Mouse (Mus musculus) frontal cortex, postnatal 14 days (tissue): ENCODE measurements around the gene Psmb6.
"Not testable (repeated sequence)": the region's sequence is repeated elsewhere in the genome, so short reads cannot be mapped to it uniquely, and the experiment has no call there.

ENCODE experiments used
- DNase-seq, 2 experiments: peaks; one replicate each; pipeline ENCODE4 v3.0.0; 2022; ENCODE audit warnings: low spot score in 2 of 2

The Psmb6 gene

DNA sequence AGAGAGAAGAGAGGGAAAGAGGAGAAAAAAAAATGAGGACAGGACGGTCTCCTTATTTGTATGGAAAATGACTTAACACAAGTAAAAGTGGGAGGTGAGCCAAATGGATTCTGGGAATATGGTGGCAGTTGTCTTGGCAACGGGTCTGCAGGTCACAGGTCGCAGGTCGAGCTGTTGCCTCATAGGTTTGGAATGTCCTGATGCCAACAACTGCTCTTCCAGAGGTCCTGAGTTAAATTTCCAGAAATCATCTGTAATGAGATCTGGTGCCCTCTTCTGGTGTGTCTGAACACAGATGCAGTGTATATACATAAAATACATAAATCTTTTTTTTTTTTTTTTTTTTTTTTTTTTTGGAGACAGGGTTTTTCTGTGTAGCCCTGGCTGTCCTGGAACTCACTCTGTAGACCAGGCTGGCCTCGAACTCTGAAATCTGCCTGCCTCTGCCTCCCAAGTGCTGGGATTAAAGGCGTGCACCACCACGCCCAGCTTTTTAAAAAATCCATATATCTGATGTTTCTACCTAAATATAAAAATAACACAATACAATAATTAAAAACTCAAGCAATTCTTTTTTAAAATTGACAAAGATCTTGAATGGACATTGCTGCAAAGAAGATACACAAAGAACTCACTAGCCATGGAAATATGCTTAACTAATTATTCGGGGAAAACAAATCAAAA lies 1.7 kb upstream of the Psmb6 start:
- DNase-seq: not testable (repeated sequence)

DNA sequence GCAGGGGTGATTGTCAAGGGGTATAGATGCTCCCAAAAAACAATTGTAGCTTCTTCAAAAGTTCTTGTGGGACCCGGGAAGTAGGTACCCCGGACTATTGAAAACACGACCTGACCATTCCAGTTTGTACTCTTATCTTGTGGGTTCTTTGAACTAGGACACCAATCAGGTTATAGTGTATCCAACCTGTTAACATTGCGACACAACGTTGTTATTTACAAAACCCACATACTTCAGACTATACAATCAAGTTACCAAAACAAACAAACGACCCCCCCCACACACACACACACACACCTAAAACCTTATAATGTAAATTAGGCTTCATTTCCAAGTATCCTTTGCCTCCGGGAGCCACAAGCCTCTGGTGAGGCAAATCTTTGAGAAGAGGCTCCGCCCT lies 385 bp upstream of the Psmb6 start:
- DNase-seq: no peak

DNA sequence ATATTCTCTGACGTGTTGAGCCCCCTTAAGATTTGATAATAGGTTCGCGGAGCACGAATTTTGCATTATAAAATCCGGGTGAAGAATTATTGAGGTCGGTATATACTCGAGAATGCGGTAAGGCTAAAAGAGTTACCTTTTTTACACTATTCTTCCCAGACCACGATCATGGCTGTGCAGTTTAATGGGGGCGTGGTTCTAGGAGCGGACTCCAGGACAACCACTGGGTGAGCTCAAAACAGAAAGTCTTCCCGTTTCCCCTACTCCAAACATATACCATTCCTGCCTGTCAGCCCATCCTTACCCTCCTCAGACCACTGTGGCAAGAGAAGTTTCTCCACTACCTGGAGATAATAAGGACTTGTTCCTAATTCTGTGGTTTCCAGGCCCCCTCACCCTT lies 559 bp downstream of the Psmb6 start:
- DNase-seq: no peak

DNA sequence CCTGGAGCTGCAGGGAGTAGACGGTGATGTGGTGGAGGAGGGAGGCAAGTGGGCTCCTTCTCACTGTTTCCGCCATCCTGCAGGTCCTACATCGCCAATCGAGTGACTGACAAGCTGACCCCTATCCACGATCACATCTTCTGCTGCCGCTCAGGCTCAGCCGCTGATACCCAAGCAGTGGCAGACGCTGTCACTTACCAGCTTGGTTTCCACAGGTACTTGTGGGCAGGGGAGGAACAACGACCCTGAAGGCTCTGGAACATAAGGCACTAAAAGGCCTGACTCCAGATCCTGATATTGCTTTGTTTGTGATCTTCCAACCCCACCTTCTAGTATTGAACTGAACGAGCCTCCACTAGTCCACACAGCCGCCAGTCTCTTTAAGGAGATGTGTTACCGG lies 1.0 kb downstream of the Psmb6 start:
- no peak for DNase-seq

DNA sequence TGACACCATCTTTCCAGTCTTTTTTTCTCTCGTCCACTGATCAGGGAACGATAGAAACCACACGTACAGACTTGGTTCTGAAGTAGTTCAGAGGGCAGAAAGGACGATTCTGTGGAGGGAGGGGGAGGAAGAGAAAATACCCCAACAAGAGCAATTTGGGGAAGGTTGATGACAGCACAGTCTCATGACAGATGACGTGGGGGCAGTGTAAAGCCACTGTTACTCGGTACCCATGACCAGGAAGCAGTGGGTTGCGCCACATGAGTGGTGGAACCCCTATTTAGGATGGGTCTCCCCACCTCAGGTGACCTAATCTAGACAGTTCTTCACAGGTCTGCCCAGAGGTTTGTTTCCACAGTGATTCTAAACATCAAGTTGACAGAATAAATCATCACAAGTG lies 3.4 kb downstream of the Psmb6 start:
- no peak for DNase-seq

DNA sequence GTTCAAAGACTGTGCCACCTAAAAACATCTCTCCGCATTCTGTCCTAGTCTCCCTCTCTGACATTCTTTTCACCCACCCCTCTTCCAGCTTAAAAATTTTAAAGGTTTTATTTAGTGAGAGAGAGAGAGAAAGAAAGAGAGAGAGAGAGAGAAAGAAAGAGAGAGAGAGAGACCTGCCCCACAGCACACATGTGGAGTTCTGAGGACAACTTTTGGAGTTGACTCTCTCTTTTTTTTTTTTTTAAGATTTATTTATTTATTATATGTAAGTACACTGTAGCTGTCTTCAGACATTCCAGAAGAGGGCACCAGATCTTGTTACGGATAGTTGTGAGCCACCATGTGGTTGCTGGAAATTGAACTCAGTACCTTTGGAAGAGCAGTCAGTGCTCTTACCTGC lies 5.9 kb downstream of the Psmb6 start:
- DNase-seq: not testable (repeated sequence)

DNA sequence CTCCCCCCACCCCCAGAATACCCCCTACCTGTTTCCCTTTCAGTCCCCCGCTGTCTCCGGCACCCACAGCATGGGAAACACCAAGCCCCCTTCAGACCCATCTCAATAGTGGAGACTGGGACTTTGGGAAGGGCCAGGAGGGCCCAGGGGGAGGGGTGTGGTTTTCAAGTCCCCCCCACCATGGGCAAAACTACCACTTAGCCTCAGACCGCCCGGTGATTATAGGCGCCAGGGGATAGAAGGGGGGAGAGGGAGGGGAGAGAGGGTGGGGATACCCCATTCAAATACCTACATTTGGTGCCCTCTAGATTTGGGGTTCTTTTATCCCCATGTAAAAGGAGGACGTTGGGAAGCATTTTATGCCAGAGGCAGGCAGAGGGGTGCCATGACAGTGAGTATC lies 7.7 kb downstream of the Psmb6 start, which contains the start of gene Gm40193:
TSS of gene Gm40193 (minus strand) at position 101 of the 400 bp plus-strand sequence.
- no peak for DNase-seq

DNA sequence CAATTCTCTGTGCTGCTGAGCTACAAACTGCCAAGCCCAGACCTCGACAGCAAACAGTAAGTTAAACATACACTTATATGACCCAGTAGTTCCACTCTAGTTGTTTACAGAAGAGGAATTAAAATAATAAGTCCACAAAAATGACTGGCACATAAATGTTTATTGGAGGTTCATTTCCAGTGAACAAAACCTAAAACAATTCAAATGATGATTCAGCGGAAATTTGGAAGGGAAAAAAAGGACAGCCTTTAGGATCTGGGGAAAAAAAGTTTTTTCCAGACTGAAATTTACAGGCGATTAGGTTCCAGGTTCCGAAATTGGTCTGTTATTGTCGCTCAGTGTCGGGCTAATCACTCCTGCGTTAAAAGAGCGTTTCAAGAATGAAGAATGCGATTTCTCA lies 14.3 kb downstream of the Psmb6 start:
- no peak for DNase-seq

DNA sequence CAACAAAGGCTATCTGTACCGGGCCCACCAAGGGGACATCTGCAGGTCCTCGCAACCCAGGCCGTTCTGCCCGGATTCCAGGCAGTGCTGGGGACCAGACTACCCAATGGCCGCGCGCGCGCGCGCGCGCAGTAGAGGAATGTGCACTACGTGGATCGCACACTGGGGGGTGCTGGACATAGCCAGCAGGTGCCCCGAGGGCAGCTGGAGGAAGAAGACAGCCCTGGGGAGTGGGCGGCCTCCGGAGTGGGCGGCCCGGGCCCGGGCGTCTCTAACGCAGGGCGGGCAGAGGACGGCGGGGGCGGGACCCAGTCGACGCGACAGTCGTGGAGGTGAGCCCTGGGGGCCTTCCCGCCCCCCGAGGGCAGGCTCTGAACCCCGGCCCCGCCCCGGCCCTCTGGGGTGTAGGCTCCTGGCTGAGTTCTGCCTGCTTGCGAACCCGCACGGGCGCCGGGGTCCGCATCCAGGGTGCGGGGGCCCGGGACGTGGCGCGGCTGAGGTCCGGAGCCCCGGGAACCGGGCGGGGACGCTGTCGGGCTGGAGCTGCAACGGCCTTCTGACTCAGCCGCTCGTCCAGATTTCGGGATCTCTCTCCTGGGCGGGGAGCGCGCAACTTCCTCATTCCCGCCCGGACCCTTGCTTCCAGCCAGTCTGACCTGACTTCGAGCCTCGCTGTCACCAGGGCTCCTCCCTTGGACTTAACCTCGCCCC lies 14.9 kb downstream of the Psmb6 start, which contains the start of gene Pld2:
TSS of gene Pld2 (plus strand) at position 188 of the 711 bp plus-strand sequence.
- DNase-seq: peak; percentile 55 to 60

DNA sequence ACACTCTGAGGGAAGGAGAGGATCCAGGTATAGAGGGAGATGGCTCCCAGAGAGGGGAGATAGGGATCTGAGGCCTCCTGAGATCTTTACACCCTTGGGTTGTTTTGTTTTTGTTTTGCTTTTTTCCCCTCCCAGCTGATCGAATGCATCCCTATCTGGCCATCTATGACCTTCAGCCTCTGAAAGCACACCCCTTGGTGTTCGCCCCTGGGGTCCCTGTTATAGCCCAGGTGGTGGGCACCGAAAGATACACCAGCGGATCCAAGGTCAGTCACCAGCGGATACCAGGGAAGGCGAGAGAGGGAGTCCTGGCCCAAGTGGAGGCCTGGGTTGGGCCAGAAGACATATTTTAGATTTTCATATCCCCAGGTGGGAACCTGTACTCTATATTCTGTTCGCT lies 15.8 kb downstream of the Psmb6 start:
- no peak for DNase-seq

DNA sequence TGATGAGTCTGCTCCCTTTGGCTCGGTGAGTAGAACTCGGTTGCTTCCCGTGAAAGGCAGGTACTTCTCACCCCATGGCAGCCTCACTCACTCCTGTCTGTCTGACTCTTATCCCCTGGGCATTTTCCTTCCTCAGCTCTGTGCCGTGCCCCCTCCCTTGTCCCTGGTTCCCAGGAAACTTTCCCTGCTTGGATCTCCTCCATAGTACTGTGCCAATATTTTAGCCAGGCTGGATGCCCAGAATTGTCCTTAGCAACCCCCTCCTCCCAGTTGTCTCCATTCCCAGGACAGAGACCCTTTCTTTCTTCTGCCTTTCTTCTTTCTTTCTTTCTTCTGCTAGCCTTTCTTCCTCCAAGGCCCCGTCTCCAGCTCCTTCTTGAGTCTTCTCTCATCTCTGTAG lies 16.2 kb downstream of the Psmb6 start:
- DNase-seq: no peak

DNA sequence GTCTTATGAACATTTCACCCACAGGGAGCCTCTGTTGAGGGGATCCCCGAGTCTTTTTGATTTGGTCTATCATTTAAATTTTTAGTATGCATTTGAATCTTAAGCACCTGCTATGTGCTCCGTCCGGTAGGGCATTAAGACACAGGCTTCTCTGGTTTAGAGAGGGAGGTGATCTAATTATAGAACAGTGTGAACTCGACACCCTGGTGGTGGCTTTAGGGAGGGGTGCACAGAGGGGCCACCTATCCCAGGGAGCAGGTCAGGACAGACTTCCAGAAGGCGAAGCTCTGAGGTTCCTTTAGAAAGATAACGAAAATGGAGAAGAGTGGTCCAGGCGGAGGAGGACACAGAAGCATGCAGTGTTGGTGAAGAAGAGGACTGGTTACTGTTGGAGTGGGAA lies 19.3 kb downstream of the Psmb6 start:
- no peak for DNase-seq

DNA sequence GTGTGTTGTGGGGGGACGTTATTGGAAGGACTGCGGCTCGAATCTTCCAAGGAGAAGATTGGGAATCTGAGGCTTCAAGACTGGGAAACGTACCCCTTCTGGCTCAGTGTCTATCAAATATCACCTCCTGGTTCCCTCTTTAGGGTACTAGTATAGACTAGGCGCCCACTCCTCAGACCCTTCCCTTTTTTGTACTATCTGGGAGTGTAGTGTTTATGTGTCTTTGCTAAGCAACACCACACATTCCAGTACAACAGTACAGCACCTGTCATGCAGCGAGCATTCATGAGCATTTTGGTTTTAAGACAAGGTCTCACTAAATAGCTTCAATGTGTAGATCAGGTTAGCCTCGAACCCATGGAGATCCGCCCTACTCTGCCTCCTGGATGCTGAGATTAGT lies 26.4 kb downstream of the Psmb6 start:
- no peak for DNase-seq

DNA sequence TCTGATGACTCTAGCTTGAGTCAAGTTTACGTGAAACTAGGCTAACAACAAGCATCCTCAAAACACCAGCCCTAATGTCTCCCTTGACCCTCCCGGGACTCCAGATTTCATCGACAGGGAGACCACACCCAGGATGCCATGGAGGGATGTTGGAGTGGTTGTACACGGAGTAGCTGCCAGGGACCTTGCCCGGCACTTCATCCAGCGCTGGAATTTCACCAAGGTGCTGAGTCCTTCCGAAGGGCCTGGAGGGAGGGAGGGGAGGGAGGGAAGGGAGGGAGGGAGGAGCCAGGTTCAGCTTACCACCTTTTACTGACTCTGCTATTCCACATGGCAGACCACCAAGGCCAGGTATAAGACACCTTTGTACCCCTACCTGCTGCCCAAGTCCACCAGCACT lies 28.8 kb downstream of the Psmb6 start:
- no peak for DNase-seq

DNA sequence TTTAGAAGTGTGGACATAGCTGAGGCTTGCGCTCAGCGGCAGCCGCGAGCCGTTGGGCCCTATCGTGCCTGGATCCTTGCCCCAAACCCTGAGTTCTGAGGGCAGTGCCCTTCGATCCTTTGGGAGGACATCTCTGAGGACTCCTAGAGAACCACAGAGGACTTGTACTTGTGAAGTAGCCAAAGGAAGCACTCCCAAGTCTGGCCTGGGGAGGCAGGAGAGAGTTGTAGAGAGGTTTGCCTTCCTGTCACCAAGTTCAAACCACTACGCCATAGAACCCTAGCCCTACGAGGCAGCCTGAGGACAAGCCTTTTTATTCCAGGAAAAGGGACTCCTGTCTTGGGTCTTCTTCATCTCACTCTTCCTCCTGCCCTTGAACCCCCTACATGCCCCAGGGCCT lies 32.4 kb downstream of the Psmb6 start:
- DNase-seq: no peak

DNA sequence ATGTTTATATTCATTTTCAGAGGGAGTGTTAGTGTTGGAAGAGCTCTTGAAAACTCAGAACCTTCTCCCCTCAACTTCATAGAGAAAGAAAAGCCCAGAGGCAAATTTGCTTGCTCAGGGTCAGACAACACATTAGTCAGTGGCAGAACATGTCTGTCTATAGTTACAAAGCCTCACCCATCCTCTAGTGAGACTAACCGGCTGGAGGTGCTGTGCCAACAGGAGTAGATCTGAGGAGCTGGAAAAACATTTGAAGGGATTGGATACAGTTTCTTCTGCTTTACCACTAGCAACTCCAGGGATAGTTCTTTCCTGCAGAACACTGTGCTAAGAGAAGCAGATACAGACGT lies 36.7 kb downstream of the Psmb6 start:
- no peak for DNase-seq

DNA sequence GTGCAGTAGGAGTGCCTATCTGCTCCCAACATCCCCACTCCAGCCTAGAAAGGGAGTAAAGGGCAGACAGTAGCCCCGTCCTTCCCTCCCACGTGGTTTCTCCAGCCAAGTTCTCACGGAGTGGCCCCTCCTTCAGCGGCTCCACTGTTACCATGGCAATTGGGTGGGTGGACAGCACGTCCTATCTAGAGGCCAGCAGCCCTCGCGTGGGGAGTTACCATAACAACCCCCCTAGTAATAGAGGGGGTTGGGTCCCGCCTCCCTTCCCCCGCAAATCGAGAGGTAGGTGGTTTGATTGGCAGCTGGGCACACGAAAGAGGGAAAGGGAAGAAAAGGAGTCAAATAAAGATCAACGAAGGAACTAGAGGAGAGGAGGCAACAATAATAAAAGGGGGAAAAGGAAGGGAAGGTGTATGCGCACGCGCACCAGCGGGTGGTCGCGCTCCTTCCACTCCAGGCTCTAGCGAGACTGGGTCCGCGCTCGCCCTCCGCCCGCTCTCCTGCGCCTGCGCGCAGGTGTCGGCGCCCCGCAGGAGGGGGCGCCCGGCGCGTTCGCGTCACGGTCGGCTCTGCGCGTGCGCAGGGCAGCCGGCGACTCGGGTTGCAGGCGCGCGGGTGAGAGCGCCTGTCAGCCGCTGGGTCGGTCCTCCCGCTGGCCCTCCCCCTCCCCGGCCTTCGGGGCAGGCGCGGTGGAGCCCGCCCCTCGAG lies 37.3 kb downstream of the Psmb6 start, which contains the start of gene Mink1:
TSS of gene Mink1 (plus strand) at position 595 of the 708 bp plus-strand sequence.
- DNase-seq: peak; percentile 79 to 86

DNA sequence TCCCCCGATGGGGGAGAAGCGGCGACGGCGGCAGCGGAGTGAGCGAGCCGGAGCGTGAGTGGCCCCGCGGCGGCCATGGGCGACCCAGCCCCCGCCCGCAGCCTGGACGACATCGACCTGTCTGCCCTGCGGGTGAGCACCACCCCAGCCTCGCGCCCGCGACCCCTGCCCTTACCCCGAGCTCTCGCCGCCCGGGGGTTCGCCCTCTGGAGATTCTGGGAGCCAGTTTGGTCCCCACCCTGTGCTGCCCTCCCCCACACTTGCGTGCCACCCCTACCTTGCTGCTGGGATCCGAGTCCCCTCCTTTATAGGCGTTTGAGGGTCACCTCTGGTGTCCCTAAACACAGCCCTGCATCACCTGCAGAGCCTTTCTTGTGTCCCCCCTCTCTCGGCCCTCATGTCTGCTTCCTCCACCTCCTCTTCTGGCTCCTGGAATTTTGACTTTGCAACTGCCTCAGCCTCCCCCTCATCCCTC lies 37.9 kb downstream of the Psmb6 start:
- no peak for DNase-seq

DNA sequence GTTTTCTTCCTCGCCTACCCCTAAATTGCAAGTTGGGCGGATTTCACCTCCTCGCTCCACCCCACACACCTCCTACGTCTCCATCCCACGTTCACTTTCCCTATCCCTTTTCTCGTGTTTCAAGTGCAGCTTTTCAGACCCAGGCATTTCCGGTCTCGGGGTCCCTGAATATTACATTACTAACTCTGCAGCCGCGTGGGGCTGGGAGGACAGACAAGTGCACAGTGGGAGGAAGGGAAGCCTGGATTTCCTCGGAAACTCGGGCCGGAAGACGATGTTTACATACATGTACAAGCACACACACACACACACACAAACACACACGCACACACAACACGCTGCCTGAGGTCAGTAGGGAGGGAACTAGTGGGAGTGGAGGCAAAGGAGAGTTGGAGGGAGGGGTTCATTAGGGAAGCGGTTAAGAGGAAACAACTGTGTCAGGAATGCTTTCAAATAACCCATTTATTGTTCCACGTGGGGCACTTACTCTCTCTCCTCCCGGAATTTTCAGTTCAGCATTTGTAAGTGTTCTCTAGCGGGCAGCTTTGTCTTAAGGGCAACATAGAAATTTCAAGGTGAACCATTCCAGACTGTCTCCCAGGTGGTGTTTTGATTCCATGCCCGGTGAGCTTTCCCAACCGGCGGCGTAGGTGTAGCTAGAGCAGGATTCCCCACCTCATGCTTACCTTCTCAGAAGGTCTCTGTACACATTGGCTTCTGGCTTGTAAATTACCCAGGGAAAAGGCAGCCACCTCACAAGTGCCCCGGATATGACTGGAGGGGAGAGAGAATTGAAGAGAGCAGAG lies 38.5 kb downstream of the Psmb6 start:
- no peak for DNase-seq

DNA sequence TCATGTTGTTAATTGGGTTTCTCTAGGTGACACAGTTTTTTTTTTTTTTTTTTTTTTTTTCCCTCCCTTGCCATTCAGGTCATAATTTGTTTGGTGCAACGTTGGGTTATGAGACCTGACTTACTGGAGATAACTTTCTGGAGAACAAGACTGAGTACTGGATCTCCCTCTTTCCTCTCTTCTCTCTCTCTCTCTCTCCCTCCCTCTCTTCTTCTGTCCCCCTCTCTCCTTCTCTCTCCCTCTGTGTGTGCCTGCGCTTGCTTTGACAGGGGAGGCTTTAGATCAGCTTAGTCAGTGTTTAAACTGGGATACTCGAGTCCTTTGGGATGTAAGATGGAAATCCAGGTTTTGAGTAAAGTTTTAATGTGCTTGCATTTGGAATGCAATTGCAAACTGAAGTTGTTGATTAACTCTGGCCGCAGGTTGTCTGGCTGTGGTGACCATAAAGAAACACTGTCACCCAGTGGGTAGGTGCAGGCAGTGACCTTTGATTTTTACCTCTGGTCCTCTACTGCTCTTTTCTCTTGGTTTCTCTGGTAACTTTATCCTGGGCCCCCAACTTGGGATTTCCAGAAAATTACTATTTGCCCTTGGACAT lies 39.2 kb downstream of the Psmb6 start:
- DNase-seq: no peak

DNA sequence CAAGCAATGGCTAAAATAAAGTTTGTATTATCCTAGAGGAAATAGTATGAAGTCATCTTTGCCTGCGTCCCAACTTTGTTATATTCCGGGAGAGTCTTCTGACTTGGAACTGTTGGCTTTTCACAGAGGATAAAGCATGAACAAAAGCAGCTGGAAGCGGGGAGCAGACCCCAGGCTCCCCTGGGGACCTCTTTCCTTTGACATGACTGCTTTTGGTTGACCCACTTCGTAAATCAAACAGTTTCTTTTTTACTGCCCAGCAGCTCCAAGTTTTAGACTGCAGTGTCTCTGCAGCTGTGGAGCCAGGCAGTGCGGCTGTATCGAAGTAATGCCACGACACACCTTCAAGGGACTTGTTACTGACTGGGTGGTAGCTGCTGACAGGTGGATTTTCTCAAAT lies 41.4 kb downstream of the Psmb6 start:
- DNase-seq: no peak
